Mouse (Mus musculus) neural tube, embryonic 12.5 days (tissue): ENCODE measurements around the gene Jag2. TPM values are rescaled to one million over a fixed set of nuclear protein-coding genes. Genes with fewer than 3 reads are reported as not detected.

ENCODE experiments used
- microRNA-seq: library from miRNA; unstranded; fragments of <30 nt; microRNA quantifications from one replicate; pipeline ENCODE4, GENCODE M21; 2017
- polyA plus RNA-seq: library from polyadenylated mRNA; unstranded; fragments of >200 nt; fragmentation: Nextera tagmentation; extraction: Ambion mirVana; gene quantifications from 2 replicates; pipeline ENCODE4 v1.2.1, GENCODE M21; 2016

The Jag2 gene
- polyA plus RNA-seq, 1 experiment from 2014 or later, result 9.7 TPM

Small RNAs within 50 kb of the gene (microRNA-seq; reads per million reads assigned to microRNA genes)
- gene Mir6941, result not detected

Other genes with a start within 250 kb of the Jag2 start
- gene Cep170b, start 209.3 kb downstream of the Jag2 start, polyA plus RNA-seq, result 22.2 and 23.2 TPM in 2 replicates
- gene Pld4, start 169.1 kb downstream of the Jag2 start, polyA plus RNA-seq, result 5.1 and 5.8 TPM in 2 replicates
- 0.93 and 1.2 TPM in 2 replicates for gene Ahnak2, start 127.1 kb downstream of the Jag2 start, polyA plus RNA-seq
- 16.5 and 18.6 TPM in 2 replicates for gene Clba1, start 120.8 kb downstream of the Jag2 start, polyA plus RNA-seq
- gene Cdca4, start 100.4 kb downstream of the Jag2 start, polyA plus RNA-seq, result 103 and 109 TPM in 2 replicates
- not detected in 2 replicates for gene Gpr132, start 61.5 kb downstream of the Jag2 start, polyA plus RNA-seq
- 56.2 and 57.5 TPM in 2 replicates for gene Nudt14, start 12.3 kb upstream of the Jag2 start, polyA plus RNA-seq
- gene Btbd6, start 46.7 kb upstream of the Jag2 start, polyA plus RNA-seq, result 32.0 and 33.8 TPM in 2 replicates
- 68.1 and 70.1 TPM in 2 replicates for gene Brf1, start 70.9 kb upstream of the Jag2 start, polyA plus RNA-seq
- 30.5 and 30.8 TPM in 2 replicates for gene Pacs2, start 84.7 kb upstream of the Jag2 start, polyA plus RNA-seq
- gene Tex22, start 144.7 kb upstream of the Jag2 start, polyA plus RNA-seq, result 0.24 TPM in 1 of 2 replicates, not detected in the other
- 15.8 and 19.6 TPM in 2 replicates for gene Mta1, start 168.5 kb upstream of the Jag2 start, polyA plus RNA-seq
- gene Crip2, start 210.5 kb upstream of the Jag2 start, polyA plus RNA-seq, result 267 TPM in 2 replicates
- gene Crip1, start 216.5 kb upstream of the Jag2 start, polyA plus RNA-seq, result 59.9 and 65.8 TPM in 2 replicates
- 32.3 and 32.9 TPM in 2 replicates for gene Tedc1, start 226.6 kb upstream of the Jag2 start, polyA plus RNA-seq